Mouse (Mus musculus) heart, embryonic 11.5 days (tissue): ENCODE data around the gene Ralgps1. TPM values are rescaled to one million over a fixed set of nuclear protein-coding genes. Genes with fewer than 3 reads are reported as not detected.

Experiments used
- ATAC-seq: fragments of 200-750 bp; cut with Nextera tagmentation; replicated peaks from 2 replicates; pipeline ENCODE4 v1.8.0; 2017; ENCODE audit warnings: moderate library complexity; ENCODE audit not compliant: insufficient number of reproducible peaks, low FRiP score, low TSS enrichment
- H3K27ac ChIP-seq: fragments of 300-500 bp; sonication (generic); 2 replicates; pipeline ENCODE4 v1.5.1; 2014; ENCODE audit warnings: mild to moderate bottlenecking, low read depth, low read length
- H3K27me3 ChIP-seq: fragments of 300-500 bp; sonication (generic); 2 replicates; pipeline ENCODE4 v1.6.1; 2014; ENCODE audit warnings: mild to moderate bottlenecking, low read length, mixed read lengths; ENCODE audit not compliant: control insufficient read depth, insufficient read depth
- H3K36me3 ChIP-seq: fragments of 300-500 bp; sonication (generic); 2 replicates; pipeline ENCODE4 v1.6.1; 2014; ENCODE audit warnings: mild to moderate bottlenecking, low read length, moderate library complexity, mixed read lengths; ENCODE audit not compliant: control insufficient read depth, insufficient read depth
- H3K4me1 ChIP-seq: fragments of 300-500 bp; sonication (generic); 2 replicates; pipeline ENCODE4 v1.6.1; 2014; ENCODE audit warnings: low read length; ENCODE audit not compliant: control insufficient read depth, insufficient read depth
- H3K4me2 ChIP-seq: fragments of 300-500 bp; sonication (generic); 2 replicates; pipeline ENCODE4 v1.6.1; 2014; ENCODE audit warnings: mild to moderate bottlenecking, moderate library complexity
- H3K4me3 ChIP-seq: fragments of 300-500 bp; sonication (generic); 2 replicates; pipeline ENCODE4 v1.5.1; 2014; ENCODE audit warnings: low read depth, low read length
- H3K9ac ChIP-seq: fragments of 300-500 bp; sonication (generic); 2 replicates; pipeline ENCODE4 v1.6.1; 2014; ENCODE audit warnings: mild to moderate bottlenecking, low read depth, low read length, moderate library complexity
- H3K9me3 ChIP-seq: fragments of 300-500 bp; sonication (generic); replicated peaks from 2 replicates; pipeline ENCODE4 v1.6.1; 2016; ENCODE audit warnings: low read length; ENCODE audit not compliant: control insufficient read depth
- WGBS: fragments of 180-500 bp; shearing (Covaris S2); extraction: QIAGEN DNeasy Blood & Tissue Kit; methylation state at CpG from one replicate; pipeline ENCODE4 v1.1.7; 2014; ENCODE audit not compliant: insufficient replicate concordance; 5-methylcytosine and 5-hydroxymethylcytosine counted together
- polyA plus RNA-seq: library from polyadenylated mRNA; unstranded; fragments of >200 nt; fragmentation: Nextera tagmentation; extraction: Ambion mirVana; gene quantifications from 2 replicates; pipeline ENCODE4 v1.2.1, GENCODE M21; 2014

Gene Ralgps1
- 6.5 and 6.6 TPM in 2 replicates for polyA plus RNA-seq

DNA sequence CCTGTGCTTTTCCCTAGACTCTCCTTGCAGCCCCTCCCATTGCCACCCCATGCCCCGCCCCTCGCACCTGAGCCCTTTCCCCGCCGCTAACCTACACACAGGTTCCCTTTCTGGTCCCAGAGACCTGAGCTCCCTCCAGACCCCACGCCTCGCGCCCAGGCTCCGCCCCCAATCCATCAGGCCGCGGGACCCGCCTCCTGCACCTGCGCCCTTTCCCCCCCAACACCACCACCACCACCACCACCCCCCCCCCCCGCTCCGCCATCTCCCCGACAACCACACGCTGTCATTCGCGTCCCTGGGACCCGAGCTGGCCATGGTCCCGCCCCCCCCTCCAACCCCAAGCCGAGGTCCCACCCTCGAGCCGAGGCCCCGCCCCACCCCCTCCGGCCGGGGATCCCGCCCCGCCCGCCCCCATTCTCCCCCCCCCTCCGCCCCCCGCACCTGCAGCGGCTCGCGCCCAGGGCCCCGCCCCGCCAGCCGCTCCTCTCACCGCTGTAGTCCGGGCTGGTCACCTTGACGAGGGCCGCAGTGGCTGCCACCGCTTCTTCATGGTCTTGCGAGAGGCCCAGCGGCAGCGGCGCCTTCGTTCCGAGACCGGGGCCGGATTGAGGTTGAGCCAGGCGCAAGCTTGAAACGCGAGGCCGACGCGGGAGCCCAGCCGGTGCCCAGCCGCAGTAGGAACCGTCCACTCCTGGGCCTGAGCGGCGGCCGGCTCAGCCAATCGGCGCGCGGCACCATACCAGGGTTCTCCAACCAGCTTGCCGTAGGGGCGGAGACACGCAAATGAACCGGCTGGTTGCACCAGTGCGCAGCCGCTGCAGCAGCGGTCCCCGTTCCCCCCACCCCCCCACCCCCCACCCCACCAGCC lies at the start of gene Ralgps1:
Gene Ralgps1, minus strand, starts transcription at position 710 of the 871 bp plus-strand sequence.
- Histone ChIP-seq H3K36me3 (no peaks in the 10 kb centered on the region), H3K4me2 (peak within 1 kb of the TSS; percentile 72), H3K4me1 (peaks cover 4% of the 10 kb centered on the region; the same call in 1 of the 2 replicates), H3K27ac (peak within 1 kb of the TSS; percentile 93), H3K9ac (peak within 1 kb of the TSS; percentile 77), H3K9me3 (no peaks in the 10 kb centered on the region), H3K27me3 (no peaks in the 10 kb centered on the region), H3K4me3 (peak within 1 kb of the TSS; percentile 67)
- ATAC-seq: peak; percentile 98
- WGBS: under 1% methylated on average over 59 of the region's 74 CpGs

DNA sequence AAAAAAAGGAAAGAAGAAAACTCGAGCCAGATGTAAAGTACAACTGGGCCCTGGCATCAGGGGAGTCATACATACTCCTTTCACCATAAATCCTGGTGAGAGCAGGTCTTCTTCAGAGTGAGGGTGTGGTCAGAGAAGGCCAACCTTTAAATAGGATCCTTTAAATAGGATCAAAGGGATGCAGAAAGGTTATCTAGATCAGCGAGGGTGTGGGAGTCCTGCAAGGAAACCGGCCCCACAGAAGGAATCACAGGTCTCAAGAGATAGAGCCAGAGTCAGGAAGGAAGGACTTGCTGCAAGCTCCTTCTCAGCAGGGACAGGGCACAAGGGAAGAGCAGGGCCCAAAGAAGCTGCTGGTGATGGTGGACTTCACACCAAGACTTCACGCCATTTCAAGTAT lies 46.2 kb upstream of the Ralgps1 start:
- no peak for ATAC-seq
- Histone ChIP-seq H3K27me3 (no peaks in the 10 kb centered on the region), H3K27ac (no peak overlapping the region), H3K4me1 (0 out of 2 replicates have a peak, but pooled peaks cover 5% of the 10 kb centered on the region), H3K9me3 (no peaks in the 10 kb centered on the region), H3K9ac (no peak overlapping the region), H3K36me3 (no peaks in the 10 kb centered on the region; the same call in 1 of the 2 replicates), H3K4me2 (no peak overlapping the region), H3K4me3 (no peak overlapping the region)
- 45% methylated on average over 4 of the region's 4 CpGs for WGBS

DNA sequence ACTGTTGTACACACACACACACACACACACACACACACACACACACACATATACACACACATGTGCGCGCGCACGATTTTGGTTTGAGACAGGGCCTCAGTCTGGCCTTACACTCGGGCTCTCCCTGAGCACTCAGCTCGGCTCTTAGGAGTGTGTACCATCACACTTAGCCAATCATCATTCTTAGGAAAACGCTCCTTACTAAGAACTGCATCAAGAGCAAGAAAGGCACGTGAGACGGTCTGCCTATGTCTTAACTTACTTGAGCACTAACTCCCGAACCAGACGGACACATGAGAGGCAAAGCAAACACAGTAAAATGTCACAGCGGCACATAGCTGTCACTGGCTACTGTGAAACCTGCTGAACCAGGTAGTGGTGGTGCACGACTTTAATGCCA lies 42.7 kb upstream of the Ralgps1 start:
- no peak for ATAC-seq
- Histone ChIP-seq H3K9ac (no peak overlapping the region), H3K4me1 (no peaks in the 10 kb centered on the region; the same call in 1 of the 2 replicates), H3K4me2 (no peak overlapping the region), H3K27me3 (no peaks in the 10 kb centered on the region), H3K36me3 (peaks cover 14% of the 10 kb centered on the region), H3K27ac (no peak overlapping the region), H3K9me3 (no peaks in the 10 kb centered on the region), H3K4me3 (no peak overlapping the region)
- 87% methylated on average over 13 of the region's 13 CpGs for WGBS

DNA sequence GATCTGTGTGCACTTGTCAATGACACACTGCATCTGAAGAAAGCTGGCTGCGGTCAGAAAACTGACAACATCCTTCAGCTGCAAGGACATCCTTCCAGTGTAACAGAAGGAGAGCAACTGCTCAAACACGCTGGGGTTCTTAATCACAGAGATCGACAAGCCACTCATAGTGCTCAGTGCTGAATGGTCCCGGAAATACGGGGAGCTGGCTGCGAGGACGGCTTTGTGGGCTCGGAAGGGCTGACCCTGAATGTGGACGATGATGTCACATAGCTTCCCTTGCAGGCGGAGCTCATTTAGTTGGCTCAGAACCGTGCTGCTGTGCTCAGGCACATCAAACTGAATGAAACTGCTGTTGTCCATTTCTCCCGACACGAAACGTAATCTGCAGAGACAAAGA lies 40.8 kb upstream of the Ralgps1 start:
- ATAC-seq: no peak
- no peak overlapping the region for H3K4me2 ChIP-seq
- H3K27ac ChIP-seq: no peak overlapping the region
- no peak overlapping the region for H3K9ac ChIP-seq
- 81% methylated on average over 14 of the region's 14 CpGs for WGBS
- H3K4me3 ChIP-seq: no peak overlapping the region
- no peaks in the 10 kb centered on the region; the same call in 1 of the 2 replicates for H3K4me1 ChIP-seq
- H3K9me3 ChIP-seq: no peaks in the 10 kb centered on the region
- H3K27me3 ChIP-seq: no peaks in the 10 kb centered on the region
- peaks cover 14% of the 10 kb centered on the region for H3K36me3 ChIP-seq

DNA sequence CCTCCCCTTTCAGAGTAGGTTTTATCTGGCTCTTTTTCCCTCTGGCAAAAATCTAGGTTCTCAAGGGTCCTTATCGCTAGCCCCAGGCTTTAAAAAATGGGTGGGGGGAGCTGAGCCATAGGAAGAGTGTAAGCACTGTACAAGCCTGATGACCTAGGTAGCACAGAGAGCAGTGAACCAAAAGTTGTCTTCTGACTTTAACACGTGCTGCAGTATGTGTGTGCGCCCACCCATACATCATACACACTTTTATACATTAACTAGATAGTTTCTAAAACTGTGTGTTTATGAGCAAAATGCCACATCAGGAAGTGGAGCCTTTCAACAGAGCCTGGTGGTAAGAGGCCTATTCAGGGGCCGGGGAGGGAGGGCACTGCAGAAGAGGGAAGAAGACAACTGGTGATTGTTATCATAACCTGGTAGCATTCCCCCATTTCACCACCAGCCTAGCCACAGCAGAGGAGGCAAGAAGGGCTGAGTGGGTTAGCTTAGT lies 32.3 kb upstream of the Ralgps1 start:
- no peak overlapping the region for H3K9ac ChIP-seq
- no peak overlapping the region for H3K27ac ChIP-seq
- no peak for ATAC-seq
- no peaks in the 10 kb centered on the region for H3K36me3 ChIP-seq
- no peaks in the 10 kb centered on the region for H3K9me3 ChIP-seq
- H3K4me2 ChIP-seq: no peak overlapping the region
- WGBS: 67% methylated on average over 4 of the region's 4 CpGs
- H3K27me3 ChIP-seq: no peaks in the 10 kb centered on the region
- H3K4me1 ChIP-seq: peaks cover 10% of the 10 kb centered on the region; the same call in 1 of the 2 replicates
- H3K4me3 ChIP-seq: no peak overlapping the region

DNA sequence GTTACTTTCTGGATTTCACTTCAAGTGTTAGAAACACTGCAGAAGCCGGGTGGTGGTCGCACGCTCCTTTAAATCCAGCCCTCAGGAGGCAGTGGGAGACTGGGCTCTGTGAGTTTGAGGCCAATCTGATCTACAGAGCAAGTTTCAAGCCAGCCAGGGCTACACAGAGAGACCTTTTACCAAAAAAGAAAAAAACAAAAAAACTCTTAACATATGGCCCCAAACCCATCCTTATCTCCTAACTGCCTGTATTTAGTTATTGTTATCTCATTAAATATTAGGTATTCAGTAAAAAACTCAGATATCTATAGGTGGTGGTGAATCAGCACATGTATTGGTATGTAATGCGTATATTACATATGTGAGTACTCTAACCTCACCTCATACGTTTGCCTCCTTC lies 31.4 kb upstream of the Ralgps1 start:
- Histone ChIP-seq H3K4me2 (no peak overlapping the region), H3K9me3 (no peaks in the 10 kb centered on the region), H3K27ac (no peak overlapping the region), H3K4me1 (peaks cover 10% of the 10 kb centered on the region; the same call in 1 of the 2 replicates), H3K27me3 (no peaks in the 10 kb centered on the region), H3K36me3 (no peaks in the 10 kb centered on the region), H3K9ac (no peak overlapping the region), H3K4me3 (no peak overlapping the region)
- 63% methylated on average over 5 of the region's 5 CpGs for WGBS
- no peak for ATAC-seq

DNA sequence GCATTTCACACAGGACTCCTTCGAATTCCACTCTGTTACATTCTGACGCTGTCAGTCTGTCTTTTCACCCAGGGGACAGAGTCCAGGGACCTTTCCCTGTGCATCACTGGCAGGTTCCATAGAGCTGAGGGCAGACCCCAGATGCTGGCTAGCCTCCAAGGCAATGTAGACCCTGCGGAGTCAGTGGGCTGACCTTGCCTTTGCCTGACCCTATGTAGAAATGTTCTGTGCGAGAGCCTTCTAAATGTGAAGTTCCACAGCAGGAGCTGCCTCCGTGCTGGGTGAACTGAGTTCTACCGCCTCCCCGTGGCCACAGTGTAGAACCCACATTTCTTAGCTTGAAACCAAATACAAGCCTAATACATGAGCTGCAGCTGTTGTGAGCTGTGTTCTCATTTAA lies 30.9 kb upstream of the Ralgps1 start:
- no peak overlapping the region for H3K4me3 ChIP-seq
- no peak for ATAC-seq
- H3K4me2 ChIP-seq: no peak overlapping the region
- no peak overlapping the region; the same call in 1 of the 2 replicates for H3K9ac ChIP-seq
- H3K27me3 ChIP-seq: no peaks in the 10 kb centered on the region
- H3K27ac ChIP-seq: no peak overlapping the region
- 33% methylated on average over 7 of the region's 7 CpGs for WGBS
- peaks cover 10% of the 10 kb centered on the region; the same call in 1 of the 2 replicates for H3K4me1 ChIP-seq
- H3K36me3 ChIP-seq: no peaks in the 10 kb centered on the region
- no peaks in the 10 kb centered on the region for H3K9me3 ChIP-seq

DNA sequence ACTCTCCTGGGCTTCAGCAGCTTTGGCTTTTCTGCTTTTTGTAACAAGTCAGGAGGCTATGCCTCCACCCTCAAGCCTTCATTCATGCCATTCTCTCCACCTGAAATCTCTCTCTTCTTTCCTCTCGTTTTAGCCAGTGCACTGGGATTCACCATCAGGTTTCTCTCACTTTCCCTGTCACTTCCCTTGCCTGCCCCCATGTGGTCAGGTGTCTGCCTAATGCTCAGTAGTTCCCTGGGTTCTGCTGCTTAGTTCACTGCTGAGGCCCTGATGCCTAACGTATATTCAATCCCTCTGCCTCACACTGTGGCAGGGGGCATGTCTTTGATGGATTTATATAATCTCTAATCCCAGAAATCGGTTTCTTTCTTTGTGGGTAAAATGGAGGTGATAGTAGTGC lies 29.9 kb upstream of the Ralgps1 start:
- Histone ChIP-seq H3K4me2 (no peak overlapping the region), H3K4me3 (no peak overlapping the region), H3K9ac (no peak overlapping the region), H3K4me1 (peaks cover 6% of the 10 kb centered on the region; the same call in 1 of the 2 replicates), H3K27me3 (no peaks in the 10 kb centered on the region), H3K27ac (no peak overlapping the region), H3K9me3 (no peaks in the 10 kb centered on the region), H3K36me3 (no peaks in the 10 kb centered on the region)
- WGBS: 30% methylated on average over 3 of the region's 3 CpGs
- ATAC-seq: no peak
